Mouse (Mus musculus) neural tube, embryonic 12.5 days (tissue): ENCODE results near the gene Oxct1. TPM values are rescaled to one million over a fixed set of nuclear protein-coding genes. Genes with fewer than 3 reads are reported as not detected.

Experiments
- ATAC-seq: fragments of 200-750 bp; cut with Nextera tagmentation; 2 replicates; pipeline ENCODE4 v1.8.0; 2017; ENCODE audit warnings: low read depth, mild to moderate bottlenecking, moderate TSS enrichment, moderate library complexity; ENCODE audit not compliant: low FRiP score
- H3K27ac ChIP-seq: fragments of 300-500 bp; sonication (generic); 2 replicates; pipeline ENCODE4 v1.5.1; 2016
- H3K27me3 ChIP-seq: fragments of 300-500 bp; sonication (generic); replicated peaks from 2 replicates; pipeline ENCODE4 v1.6.1; 2016; ENCODE audit warnings: mild to moderate bottlenecking
- H3K36me3 ChIP-seq: fragments of 300-500 bp; sonication (generic); 2 replicates; pipeline ENCODE4 v1.6.1; 2016; ENCODE audit warnings: mild to moderate bottlenecking
- H3K4me1 ChIP-seq: fragments of 300-500 bp; sonication (generic); 2 replicates; pipeline ENCODE4 v1.6.1; 2016
- H3K4me2 ChIP-seq: fragments of 300-500 bp; sonication (generic); replicated peaks from 2 replicates; pipeline ENCODE4 v1.6.1; 2016; ENCODE audit warnings: mild to moderate bottlenecking
- H3K4me3 ChIP-seq: fragments of 300-500 bp; sonication (generic); 2 replicates; pipeline ENCODE4 v1.5.1; 2016
- H3K9ac ChIP-seq: fragments of 300-500 bp; sonication (generic); 2 replicates; pipeline ENCODE4 v1.6.1; 2016; ENCODE audit warnings: mild to moderate bottlenecking
- H3K9me3 ChIP-seq: fragments of 300-500 bp; sonication (generic); 2 replicates; pipeline ENCODE4 v1.6.1; 2016; ENCODE audit warnings: mild to moderate bottlenecking
- WGBS: fragments of 180-500 bp; shearing (Covaris S2); methylation state at CpG from one replicate; pipeline ENCODE4 v1.1.7; 2016; 5-methylcytosine and 5-hydroxymethylcytosine counted together
- polyA plus RNA-seq: library from polyadenylated mRNA; unstranded; fragments of >200 nt; fragmentation: Nextera tagmentation; extraction: Ambion mirVana; gene quantifications from 2 replicates; pipeline ENCODE4 v1.2.1, GENCODE M21; 2016

The Oxct1 gene
- polyA plus RNA-seq, 1 experiment from 2014 or later, result 190 TPM

DNA sequence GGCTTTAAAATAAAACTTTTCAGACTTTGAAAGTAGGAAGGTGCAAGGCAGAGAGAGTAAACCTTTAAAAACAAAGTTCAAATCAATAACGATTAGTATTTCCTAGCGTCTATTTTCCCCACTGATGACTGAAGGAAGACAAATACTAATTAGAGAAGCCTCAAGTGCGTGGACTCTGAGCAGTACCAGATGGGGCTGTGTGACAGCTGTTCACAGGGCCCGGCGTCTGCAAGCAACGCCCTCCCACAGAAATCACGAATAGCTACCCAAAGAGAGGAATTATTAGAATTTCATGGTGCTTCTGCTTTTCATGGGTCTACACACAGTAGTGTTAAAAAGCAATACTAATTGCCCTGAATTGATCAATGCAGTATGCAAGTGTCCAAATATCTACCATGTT lies 61.7 kb downstream of the Oxct1 start:
- Histone ChIP-seq H3K36me3 (peaks cover 4% of the 10 kb centered on the region; the same call in 1 of the 2 replicates), H3K27ac (no peak overlapping the region), H3K4me2 (no peak overlapping the region), H3K9ac (no peak overlapping the region), H3K27me3 (no peaks in the 10 kb centered on the region), H3K4me1 (no peaks in the 10 kb centered on the region), H3K9me3 (no peaks in the 10 kb centered on the region), H3K4me3 (no peak overlapping the region)
- ATAC-seq, result peak; percentile 64; the same call in 1 of the 2 replicates
- 48% methylated on average over 7 of the region's 7 CpGs for WGBS

DNA sequence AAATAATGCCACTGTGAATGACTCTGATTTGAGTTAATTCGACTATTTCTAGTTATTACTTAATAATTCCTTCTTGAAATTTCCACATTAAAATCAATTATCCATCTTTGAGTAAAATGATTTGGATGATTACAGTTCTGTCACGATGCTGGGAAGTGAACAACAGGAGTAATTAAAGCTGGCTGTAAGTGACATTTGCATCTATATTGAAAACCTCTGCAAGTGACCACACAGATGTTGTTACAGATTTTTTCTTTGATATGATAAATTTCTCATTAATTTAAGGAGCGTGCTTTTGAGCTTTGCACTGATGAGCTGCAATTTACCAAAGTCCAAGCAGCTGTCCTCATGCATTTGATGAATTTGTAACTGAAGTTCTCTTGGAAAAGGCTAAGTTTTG lies 64.4 kb downstream of the Oxct1 start:
- Histone ChIP-seq H3K27me3 (no peaks in the 10 kb centered on the region), H3K27ac (no peak overlapping the region), H3K4me2 (no peak overlapping the region), H3K36me3 (peaks cover 4% of the 10 kb centered on the region; the same call in 1 of the 2 replicates), H3K4me3 (no peak overlapping the region), H3K4me1 (no peaks in the 10 kb centered on the region), H3K9me3 (no peaks in the 10 kb centered on the region), H3K9ac (no peak overlapping the region)
- no peak for ATAC-seq
- 77% methylated on average over 3 of the region's 3 CpGs for WGBS

DNA sequence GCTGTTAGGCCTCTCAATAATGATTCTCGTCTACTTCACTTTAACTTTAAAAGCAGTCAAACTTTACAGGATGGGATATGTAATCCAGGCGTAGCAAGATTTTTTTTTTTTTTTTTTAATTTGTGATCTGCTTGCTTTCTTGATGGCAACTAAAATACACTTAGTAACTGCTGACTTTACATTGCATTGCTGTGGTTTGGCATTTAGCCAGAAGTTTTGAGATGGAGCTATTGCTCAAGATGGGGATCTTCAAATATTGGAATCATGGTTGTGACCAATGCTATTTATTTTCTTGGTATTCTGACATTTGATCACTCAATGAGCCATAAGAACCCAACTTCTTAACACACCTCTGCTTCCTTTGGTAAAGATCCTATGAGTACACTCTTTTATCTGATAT lies 66.4 kb downstream of the Oxct1 start:
- no peak for ATAC-seq
- Histone ChIP-seq H3K9ac (no peak overlapping the region), H3K4me1 (no peaks in the 10 kb centered on the region), H3K4me2 (no peak overlapping the region), H3K27me3 (no peaks in the 10 kb centered on the region), H3K27ac (no peak overlapping the region), H3K36me3 (peaks cover 4% of the 10 kb centered on the region; the same call in 1 of the 2 replicates), H3K9me3 (no peaks in the 10 kb centered on the region), H3K4me3 (no peak overlapping the region)
- WGBS, result 92% methylated on average over 2 of the region's 2 CpGs

DNA sequence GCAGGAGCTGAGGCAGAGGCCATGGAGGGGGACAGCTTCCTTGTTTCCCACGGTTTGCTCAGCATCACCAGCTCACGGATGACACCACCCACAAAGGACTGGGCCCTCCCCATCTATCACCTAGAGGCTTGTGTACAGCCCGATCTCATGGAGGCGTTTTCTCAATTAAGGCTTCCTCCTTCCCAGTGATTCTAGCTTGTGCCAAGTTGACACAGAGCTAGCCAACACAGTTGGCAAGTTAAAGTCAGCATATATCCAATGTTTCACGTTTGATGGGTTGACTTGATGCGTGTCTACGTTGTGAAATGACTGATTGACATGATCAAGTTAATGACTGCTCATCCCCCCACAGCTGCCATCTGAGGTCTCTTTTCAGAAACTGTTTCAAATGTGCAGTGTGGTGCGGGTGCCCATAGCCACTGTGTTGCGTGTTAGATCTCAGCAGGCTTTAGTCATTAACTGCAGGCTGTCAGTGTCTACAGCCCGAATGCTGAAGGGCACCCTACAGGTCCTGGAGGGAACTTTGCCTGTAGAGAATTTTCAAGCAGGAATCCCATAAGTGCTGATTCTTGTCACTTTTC lies 74.2 kb downstream of the Oxct1 start:
- Histone ChIP-seq H3K9ac (no peak overlapping the region), H3K27ac (no peak overlapping the region), H3K9me3 (no peaks in the 10 kb centered on the region), H3K27me3 (no peaks in the 10 kb centered on the region), H3K4me2 (no peak overlapping the region), H3K36me3 (no peaks in the 10 kb centered on the region; the same call in none of the 2 replicates), H3K4me1 (no peaks in the 10 kb centered on the region; the same call in 1 of the 2 replicates), H3K4me3 (no peak overlapping the region)
- 91% methylated on average over 10 of the region's 10 CpGs for WGBS
- ATAC-seq, result no peak

DNA sequence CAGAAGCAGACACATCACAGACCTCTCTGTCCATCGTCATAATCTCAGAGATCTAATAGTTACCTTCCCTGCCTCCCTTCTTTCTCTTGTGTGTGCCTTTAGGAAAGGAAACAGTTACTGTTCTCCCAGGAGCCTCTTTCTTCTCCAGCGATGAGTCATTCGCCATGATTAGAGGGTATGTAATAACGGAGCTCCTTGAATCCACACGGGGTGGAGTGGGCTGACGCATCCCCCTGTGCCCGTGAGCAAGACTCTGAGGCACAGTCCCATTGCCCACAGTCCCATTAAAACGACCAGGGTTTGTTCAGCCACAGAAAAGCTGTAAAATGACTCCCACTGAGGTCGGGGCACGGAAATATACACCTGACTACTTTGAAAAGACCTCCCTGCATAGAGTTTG lies 74.8 kb downstream of the Oxct1 start:
- no peaks in the 10 kb centered on the region; the same call in none of the 2 replicates for H3K36me3 ChIP-seq
- no peak overlapping the region for H3K27ac ChIP-seq
- no peak for ATAC-seq
- H3K9ac ChIP-seq, result no peak overlapping the region
- no peaks in the 10 kb centered on the region; the same call in 1 of the 2 replicates for H3K4me1 ChIP-seq
- no peak overlapping the region for H3K4me2 ChIP-seq
- WGBS, result 88% methylated on average over 10 of the region's 10 CpGs
- no peaks in the 10 kb centered on the region for H3K9me3 ChIP-seq
- no peaks in the 10 kb centered on the region for H3K27me3 ChIP-seq
- H3K4me3 ChIP-seq, result no peak overlapping the region

DNA sequence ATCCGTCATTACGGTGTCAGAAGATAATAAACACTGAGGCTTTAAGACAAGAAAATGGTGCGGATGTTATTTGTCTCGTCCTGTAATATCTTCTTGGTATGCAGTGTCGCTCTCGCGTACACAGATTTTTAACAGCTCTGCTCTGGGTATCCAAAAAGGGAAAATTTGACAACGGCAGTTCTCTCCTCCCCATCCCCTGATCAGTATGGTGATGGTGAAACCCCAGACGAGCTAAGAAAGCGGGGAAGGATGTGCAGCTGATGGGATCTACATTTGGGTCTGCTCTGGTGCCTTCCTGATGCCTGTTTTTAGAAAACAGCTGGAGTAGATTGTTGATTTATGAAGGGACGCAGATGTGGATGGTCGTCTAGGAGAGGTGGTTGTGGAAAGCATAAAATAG lies 78.1 kb downstream of the Oxct1 start:
- no peak overlapping the region for H3K4me3 ChIP-seq
- ATAC-seq, result no peak
- 84% methylated on average over 12 of the region's 12 CpGs for WGBS

DNA sequence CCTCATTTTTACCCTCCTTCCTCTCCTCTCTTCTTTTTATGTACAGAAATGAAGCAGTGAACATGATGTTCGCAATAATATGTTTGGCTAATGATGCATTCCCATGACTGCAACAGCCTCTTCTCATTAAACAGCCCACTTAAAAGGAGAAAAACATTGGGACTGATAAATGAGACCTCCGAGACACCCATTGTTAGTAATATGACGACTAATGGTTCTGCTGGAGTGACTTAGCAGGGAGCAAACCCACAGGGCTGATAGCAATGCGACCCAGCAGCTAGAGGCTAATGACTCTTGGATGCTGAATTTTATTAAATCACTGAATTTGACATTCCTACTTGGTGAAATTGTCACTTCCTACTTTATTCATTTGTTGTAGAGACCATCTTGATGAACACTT lies 79.3 kb downstream of the Oxct1 start:
- peak; percentile 74 for ATAC-seq

More for the DNA sequence above, 78.1 kb downstream of the Oxct1 start:
- no peak overlapping the region for H3K4me2 ChIP-seq
- H3K9ac ChIP-seq, result no peak overlapping the region
- no peaks in the 10 kb centered on the region; the same call in 1 of the 2 replicates for H3K4me1 ChIP-seq
- no peak overlapping the region for H3K27ac ChIP-seq
- H3K36me3 ChIP-seq, result no peaks in the 10 kb centered on the region; the same call in none of the 2 replicates
- H3K27me3 ChIP-seq, result no peaks in the 10 kb centered on the region
- H3K9me3 ChIP-seq, result no peaks in the 10 kb centered on the region

DNA sequence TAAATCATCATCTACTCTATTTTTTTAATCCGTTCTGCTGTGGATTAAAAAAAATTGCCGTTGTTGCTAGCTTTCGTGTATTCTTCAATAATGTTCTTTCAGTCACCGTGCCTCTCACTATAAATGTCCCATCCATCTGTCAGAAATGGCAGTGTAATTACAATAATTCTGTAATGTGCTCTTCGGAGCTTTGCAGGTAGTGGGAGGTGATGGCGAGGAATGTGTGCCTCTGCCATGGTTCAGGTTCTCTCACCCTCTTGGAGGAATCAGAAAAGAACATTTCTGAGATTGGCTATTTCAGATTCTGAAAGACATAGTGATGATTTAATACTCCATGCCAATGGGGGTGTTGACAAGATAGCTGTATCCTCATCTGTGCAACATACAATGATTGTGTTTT lies 93.8 kb downstream of the Oxct1 start:
- Histone ChIP-seq H3K9ac (no peak overlapping the region), H3K36me3 (no peaks in the 10 kb centered on the region), H3K9me3 (no peaks in the 10 kb centered on the region), H3K4me1 (no peaks in the 10 kb centered on the region), H3K27ac (no peak overlapping the region), H3K27me3 (no peaks in the 10 kb centered on the region), H3K4me2 (no peak overlapping the region), H3K4me3 (no peak overlapping the region)
- 89% methylated on average over 6 of the region's 6 CpGs for WGBS
- ATAC-seq, result no peak

More for the DNA sequence above, 79.3 kb downstream of the Oxct1 start:
- WGBS, result 55% methylated on average over 4 of the region's 4 CpGs
- Histone ChIP-seq H3K27me3 (no peaks in the 10 kb centered on the region), H3K36me3 (no peaks in the 10 kb centered on the region; the same call in none of the 2 replicates), H3K4me3 (no peak overlapping the region), H3K9ac (no peak overlapping the region), H3K4me2 (no peak overlapping the region), H3K4me1 (no peaks in the 10 kb centered on the region; the same call in 1 of the 2 replicates), H3K9me3 (no peaks in the 10 kb centered on the region), H3K27ac (no peak overlapping the region)

DNA sequence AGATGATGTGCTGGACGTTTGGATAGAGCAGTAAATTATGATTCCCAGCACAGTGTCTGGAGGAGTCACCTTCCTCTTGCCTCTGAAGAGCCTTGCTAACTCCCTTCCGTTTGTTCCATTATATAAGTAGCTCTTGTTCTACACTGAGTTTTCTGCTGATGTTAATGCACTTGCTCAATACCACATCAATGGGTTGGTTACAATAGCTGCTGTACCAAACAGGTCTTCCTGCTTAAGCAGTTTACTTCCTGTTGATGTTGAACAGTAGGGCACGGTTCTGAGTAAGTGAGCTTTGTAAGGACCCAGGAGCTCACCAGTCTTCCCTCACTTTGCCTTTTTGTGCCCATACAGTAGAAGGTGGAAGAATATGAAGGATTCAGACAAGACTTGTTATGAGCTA lies 98.5 kb downstream of the Oxct1 start:
- peaks cover 10% of the 10 kb centered on the region for H3K36me3 ChIP-seq
- H3K9ac ChIP-seq, result no peak overlapping the region
- H3K4me2 ChIP-seq, result no peak overlapping the region
- H3K4me3 ChIP-seq, result no peak overlapping the region
- WGBS, result 48% methylated on average over 3 of the region's 3 CpGs
- 0 out of 2 replicates have a peak, but pooled peaks have one; percentile 25 for ATAC-seq
- no peaks in the 10 kb centered on the region for H3K9me3 ChIP-seq
- H3K27me3 ChIP-seq, result no peaks in the 10 kb centered on the region
- H3K27ac ChIP-seq, result no peak overlapping the region
- no peaks in the 10 kb centered on the region for H3K4me1 ChIP-seq

DNA sequence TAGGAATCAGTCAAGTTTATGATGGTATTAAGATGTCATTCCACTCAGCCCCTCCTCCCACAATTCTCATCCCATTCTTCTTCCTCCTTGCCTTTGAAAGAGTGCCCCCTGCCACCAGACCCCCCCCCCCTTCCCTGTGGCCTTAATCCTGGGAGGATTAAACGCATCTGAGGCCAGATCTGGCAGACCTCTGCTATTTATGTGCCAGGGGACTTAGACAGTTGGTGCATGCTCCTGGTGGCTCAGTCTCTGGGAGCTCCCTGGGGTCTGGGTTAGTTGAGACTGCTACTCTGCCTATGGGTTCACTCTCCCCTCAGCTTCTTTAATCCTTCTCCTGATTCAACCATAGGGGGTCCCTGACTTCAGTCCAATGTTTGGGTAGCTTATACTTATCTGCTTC lies 112.3 kb downstream of the Oxct1 start:
- Histone ChIP-seq H3K27ac (no peak overlapping the region), H3K4me2 (no peak overlapping the region), H3K4me3 (no peak overlapping the region), H3K9me3 (no peaks in the 10 kb centered on the region), H3K36me3 (no peaks in the 10 kb centered on the region), H3K4me1 (no peaks in the 10 kb centered on the region), H3K9ac (no peak overlapping the region), H3K27me3 (no peaks in the 10 kb centered on the region)
- WGBS, result 36% methylated on average over 1 of the region's 1 CpGs
- no peak for ATAC-seq

DNA sequence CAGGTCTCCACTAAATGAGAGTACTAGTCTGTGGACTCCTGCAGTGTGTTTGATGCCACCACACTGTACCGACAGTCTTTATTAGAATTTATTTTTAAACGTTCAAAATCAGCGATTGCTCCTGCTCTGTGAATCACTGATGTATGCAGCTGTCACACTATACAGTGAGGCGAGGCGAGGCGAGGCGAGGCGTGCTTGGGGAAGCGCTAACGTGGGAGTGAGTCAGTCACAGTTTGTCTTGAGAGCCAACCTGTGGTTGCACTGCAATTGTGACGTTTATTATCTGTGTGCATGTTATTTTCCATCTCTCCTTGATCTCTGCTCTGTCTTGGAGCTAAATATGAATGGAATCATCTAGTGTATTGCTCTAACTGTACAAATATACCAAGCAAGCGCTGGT lies 113.3 kb downstream of the Oxct1 start:
- H3K4me1 ChIP-seq, result no peaks in the 10 kb centered on the region
- no peak overlapping the region for H3K4me2 ChIP-seq
- no peak overlapping the region for H3K27ac ChIP-seq
- no peaks in the 10 kb centered on the region for H3K9me3 ChIP-seq
- H3K9ac ChIP-seq, result no peak overlapping the region
- H3K4me3 ChIP-seq, result no peak overlapping the region
- no peak for ATAC-seq
- no peaks in the 10 kb centered on the region for H3K36me3 ChIP-seq
- 91% methylated on average over 12 of the region's 12 CpGs for WGBS
- H3K27me3 ChIP-seq, result no peaks in the 10 kb centered on the region

DNA sequence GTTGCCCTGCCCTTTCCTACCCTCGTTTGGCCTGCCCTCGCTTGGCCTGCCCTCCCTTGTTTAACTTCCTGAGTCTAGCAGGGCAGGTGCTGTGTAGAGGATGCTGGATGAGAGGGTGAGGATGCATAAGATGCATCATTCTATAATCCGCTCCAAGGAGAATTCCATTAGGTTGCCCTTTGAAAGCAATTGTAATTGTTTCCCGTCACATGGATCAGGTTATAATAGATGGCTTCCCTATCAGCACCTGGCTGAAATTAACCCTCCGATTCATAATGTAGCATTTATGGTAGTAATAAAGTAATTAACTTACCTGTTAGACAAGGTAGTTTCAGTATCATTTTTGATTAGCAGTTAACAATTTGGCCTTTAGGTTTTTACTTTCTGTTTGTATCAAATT lies 119.2 kb downstream of the Oxct1 start:
- WGBS, result 91% methylated on average over 5 of the region's 5 CpGs
- ATAC-seq, result no peak
- no peaks in the 10 kb centered on the region for H3K27me3 ChIP-seq

DNA sequence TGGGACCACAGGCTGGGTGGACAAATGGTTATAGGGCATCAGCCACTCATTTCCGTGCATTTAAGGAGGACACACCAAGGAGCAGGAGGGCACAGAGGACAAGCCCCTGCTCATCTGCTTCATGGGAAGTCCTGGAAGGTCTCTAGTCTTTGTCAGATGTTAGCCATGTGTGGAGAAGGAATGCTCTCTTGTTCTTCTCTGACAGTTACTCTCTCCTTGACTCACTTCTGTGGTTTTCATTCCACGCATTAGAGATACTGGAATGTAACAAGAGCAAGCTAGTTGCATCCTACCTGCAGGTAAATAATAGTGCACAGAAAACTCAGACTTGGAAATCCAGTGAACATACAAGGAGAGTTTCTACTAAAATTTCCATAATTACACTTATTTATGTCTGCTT lies 121.5 kb downstream of the Oxct1 start:
- Histone ChIP-seq H3K27ac (no peak overlapping the region), H3K4me1 (no peaks in the 10 kb centered on the region), H3K36me3 (peaks cover 4% of the 10 kb centered on the region; the same call in 1 of the 2 replicates), H3K9ac (no peak overlapping the region), H3K27me3 (no peaks in the 10 kb centered on the region), H3K4me2 (no peak overlapping the region), H3K4me3 (no peak overlapping the region), H3K9me3 (no peaks in the 10 kb centered on the region)
- 88% methylated on average over 2 of the region's 2 CpGs for WGBS
- ATAC-seq, result no peak

More for the DNA sequence above, 119.2 kb downstream of the Oxct1 start:
- H3K4me3 ChIP-seq, result no peak overlapping the region
- H3K9ac ChIP-seq, result no peak overlapping the region
- peaks cover 4% of the 10 kb centered on the region; the same call in 1 of the 2 replicates for H3K36me3 ChIP-seq
- no peak overlapping the region for H3K4me2 ChIP-seq
- no peak overlapping the region for H3K27ac ChIP-seq
- H3K4me1 ChIP-seq, result no peaks in the 10 kb centered on the region
- no peaks in the 10 kb centered on the region for H3K9me3 ChIP-seq
